Mouse (Mus musculus) intestine, embryonic 16.5 days (tissue): Measurements from ENCODE around the gene Tcap. TPM values are rescaled to one million over a fixed set of nuclear protein-coding genes. Genes with fewer than 3 reads are reported as not detected.

Experiments
- ATAC-seq: fragments of 200-750 bp; cut with Nextera tagmentation; 2 replicates; pipeline ENCODE4 v1.8.0; 2017; ENCODE audit warnings: moderate TSS enrichment, moderate library complexity
- H3K27ac ChIP-seq: fragments of 300-500 bp; sonication (generic); 2 replicates; pipeline ENCODE4 v1.5.1; 2014; ENCODE audit warnings: mild to moderate bottlenecking, low read length
- H3K27me3 ChIP-seq: fragments of 300-500 bp; sonication (generic); replicated peaks from 2 replicates; pipeline ENCODE4 v1.6.1; 2014; ENCODE audit warnings: low read length, control low read depth, mixed read lengths; ENCODE audit not compliant: control insufficient read depth, insufficient read depth
- H3K36me3 ChIP-seq: fragments of 300-500 bp; sonication (generic); 2 replicates; pipeline ENCODE4 v1.6.1; 2014; ENCODE audit warnings: low read length, control low read depth; ENCODE audit not compliant: control insufficient read depth, insufficient read depth
- H3K4me1 ChIP-seq: fragments of 300-500 bp; sonication (generic); 2 replicates; pipeline ENCODE4 v1.6.1; 2014; ENCODE audit warnings: low read length, control low read depth, mixed read lengths; ENCODE audit not compliant: control insufficient read depth, insufficient read depth
- H3K4me2 ChIP-seq: fragments of 300-500 bp; sonication (generic); 2 replicates; pipeline ENCODE4 v1.6.1; 2014; ENCODE audit warnings: low read depth, low read length, control low read depth
- H3K4me3 ChIP-seq: fragments of 300-500 bp; sonication (generic); 2 replicates; pipeline ENCODE4 v1.5.1; 2014; ENCODE audit warnings: mild to moderate bottlenecking, low read length
- H3K9ac ChIP-seq: fragments of 300-500 bp; sonication (generic); 2 replicates; pipeline ENCODE4 v1.6.1; 2014; ENCODE audit warnings: low read depth, low read length
- H3K9me3 ChIP-seq: fragments of 300-500 bp; sonication (generic); 2 replicates; pipeline ENCODE4 v1.6.1; 2016; ENCODE audit warnings: low read length, control low read depth; ENCODE audit not compliant: control insufficient read depth
- WGBS: fragments of 180-500 bp; shearing (Covaris S2); extraction: QIAGEN DNeasy Blood & Tissue Kit; methylation state at CpG from one replicate; pipeline ENCODE4 v1.1.7; 2014; 5-methylcytosine and 5-hydroxymethylcytosine counted together
- polyA plus RNA-seq: library from polyadenylated mRNA; unstranded; fragments of >200 nt; fragmentation: Nextera tagmentation; extraction: Ambion mirVana; gene quantifications from 2 replicates; pipeline ENCODE4 v1.2.1, GENCODE M21; 2015

The Tcap gene
- polyA plus RNA-seq, 1 experiment from 2014 or later = 0.28 TPM

GRCm38 (mm10) chr11:98364410-98364809 lies 19.2 kb upstream of the Tcap start:
- 0 out of 2 replicates have a peak overlapping the region, but pooled peaks have one; percentile 15 for H3K27ac ChIP-seq
- WGBS = 73% methylated on average over 5 of the region's 5 CpGs

GRCm38 (mm10) chr11:98366290-98366689 lies 17.3 kb upstream of the Tcap start:
- no peak overlapping the region for H3K27ac ChIP-seq
- H3K36me3 ChIP-seq = no peaks in the 10 kb centered on the region
- 73% methylated on average over 10 of the region's 10 CpGs for WGBS
- no peak for ATAC-seq
- H3K4me1 ChIP-seq = peaks cover 12% of the 10 kb centered on the region
- H3K9ac ChIP-seq = no peak overlapping the region
- no peaks in the 10 kb centered on the region for H3K27me3 ChIP-seq
- H3K4me2 ChIP-seq = no peak overlapping the region
- no peak overlapping the region for H3K4me3 ChIP-seq
- no peaks in the 10 kb centered on the region for H3K9me3 ChIP-seq

More at GRCm38 (mm10) chr11:98364410-98364809, 19.2 kb upstream of the Tcap start:
- peaks cover 25% of the 10 kb centered on the region for H3K4me1 ChIP-seq
- peak; percentile 38; the same call in 1 of the 2 replicates for ATAC-seq
- no peak overlapping the region for H3K4me3 ChIP-seq
- H3K36me3 ChIP-seq = no peaks in the 10 kb centered on the region
- H3K27me3 ChIP-seq = no peaks in the 10 kb centered on the region
- no peak overlapping the region for H3K9ac ChIP-seq
- no peak overlapping the region for H3K4me2 ChIP-seq
- H3K9me3 ChIP-seq = no peaks in the 10 kb centered on the region

GRCm38 (mm10) chr11:98367171-98367862 lies 16.3 kb upstream of the Tcap start:
- Histone ChIP-seq H3K9ac (no peak overlapping the region), H3K9me3 (no peaks in the 10 kb centered on the region), H3K27ac (no peak overlapping the region), H3K36me3 (no peaks in the 10 kb centered on the region), H3K27me3 (no peaks in the 10 kb centered on the region), H3K4me2 (no peak overlapping the region), H3K4me1 (peaks cover 4% of the 10 kb centered on the region), H3K4me3 (no peak overlapping the region)
- WGBS = 80% methylated on average over 10 of the region's 10 CpGs
- no peak for ATAC-seq

GRCm38 (mm10) chr11:98367863-98368186 lies 15.8 kb upstream of the Tcap start:
- Histone ChIP-seq H3K27me3 (no peaks in the 10 kb centered on the region), H3K9me3 (no peaks in the 10 kb centered on the region), H3K4me3 (no peak overlapping the region), H3K9ac (no peak overlapping the region), H3K36me3 (no peaks in the 10 kb centered on the region), H3K4me1 (peaks cover 4% of the 10 kb centered on the region), H3K4me2 (no peak overlapping the region), H3K27ac (no peak overlapping the region)
- ATAC-seq = no peak
- 79% methylated on average over 7 of the region's 7 CpGs for WGBS

GRCm38 (mm10) chr11:98369337-98369736 lies 14.3 kb upstream of the Tcap start:
- Histone ChIP-seq H3K27me3 (no peaks in the 10 kb centered on the region), H3K36me3 (no peaks in the 10 kb centered on the region), H3K4me3 (no peak overlapping the region), H3K9ac (no peak overlapping the region), H3K9me3 (no peaks in the 10 kb centered on the region), H3K4me1 (no peaks in the 10 kb centered on the region), H3K27ac (no peak overlapping the region), H3K4me2 (no peak overlapping the region)
- ATAC-seq = no peak
- 76% methylated on average over 6 of the region's 6 CpGs for whole genome bisulfite sequencing

GRCm38 (mm10) chr11:98370588-98370987 lies 13.0 kb upstream of the Tcap start:
- Histone ChIP-seq H3K36me3 (no peaks in the 10 kb centered on the region; the same call in 1 of the 2 replicates), H3K27ac (no peak overlapping the region), H3K9me3 (no peaks in the 10 kb centered on the region), H3K4me2 (no peak overlapping the region), H3K4me3 (no peak overlapping the region), H3K4me1 (no peaks in the 10 kb centered on the region), H3K27me3 (no peaks in the 10 kb centered on the region), H3K9ac (no peak overlapping the region)
- ATAC-seq = no peak
- WGBS = 81% methylated on average over 2 of the region's 2 CpGs

GRCm38 (mm10) chr11:98371556-98372240 lies 11.9 kb upstream of the Tcap start:
- 50% methylated on average over 10 of the region's 10 CpGs for WGBS
- H3K4me2 ChIP-seq = no peak overlapping the region

GRCm38 (mm10) chr11:98372406-98372805 lies 11.2 kb upstream of the Tcap start:
- no peak overlapping the region for H3K4me3 ChIP-seq
- no peak overlapping the region for H3K4me2 ChIP-seq
- H3K27ac ChIP-seq = no peak overlapping the region
- H3K36me3 ChIP-seq = peaks cover 7% of the 10 kb centered on the region
- 0 out of 2 replicates have a peak, but pooled peaks have one; percentile 23 for ATAC-seq
- no peaks in the 10 kb centered on the region for H3K27me3 ChIP-seq
- no peak overlapping the region for H3K9ac ChIP-seq
- H3K4me1 ChIP-seq = no peaks in the 10 kb centered on the region
- WGBS = 11% methylated on average over 2 of the region's 2 CpGs
- no peaks in the 10 kb centered on the region for H3K9me3 ChIP-seq

More at GRCm38 (mm10) chr11:98371556-98372240, 11.9 kb upstream of the Tcap start:
- Histone ChIP-seq H3K4me1 (no peaks in the 10 kb centered on the region), H3K4me3 (no peak overlapping the region), H3K27me3 (no peaks in the 10 kb centered on the region), H3K9me3 (no peaks in the 10 kb centered on the region), H3K9ac (no peak overlapping the region), H3K27ac (no peak overlapping the region), H3K36me3 (peaks cover 2% of the 10 kb centered on the region; the same call in 1 of the 2 replicates)
- ATAC-seq = no peak

GRCm38 (mm10) chr11:98373244-98373643 lies 10.4 kb upstream of the Tcap start:
- Histone ChIP-seq H3K9ac (no peak overlapping the region), H3K27ac (no peak overlapping the region), H3K9me3 (no peaks in the 10 kb centered on the region), H3K4me2 (no peak overlapping the region), H3K4me1 (no peaks in the 10 kb centered on the region), H3K27me3 (no peaks in the 10 kb centered on the region), H3K4me3 (no peak overlapping the region), H3K36me3 (peaks cover 7% of the 10 kb centered on the region)
- WGBS = 84% methylated on average over 6 of the region's 6 CpGs
- no peak for ATAC-seq
